Mouse (Mus musculus): ENCODE data around the gene Pacrg.

Gene Pacrg

GRCm38 (mm10) chr17:10372001-10372785 lies 467.9 kb downstream of the Pacrg start:
- peak in 1 of 2 experiments; percentile 36 for DNase-seq (ENCODE audit: low spot score in 2 of 2)

- peak in 1 of 2 experiments; percentile 64 for DNase-seq (ENCODE audit: low spot score in 2 of 2)
Measured at GRCm38 (mm10) chr17:10371472-10371871, 468.6 kb downstream of the Pacrg start.

GRCm38 (mm10) chr17:10370660-10371130 lies 469.4 kb downstream of the Pacrg start:
- peak; percentile 66 to 71 for DNase-seq (ENCODE audit: low spot score in 2 of 2)

GRCm38 (mm10) chr17:10369961-10370659 lies 470.0 kb downstream of the Pacrg start:
- DNase-seq (ENCODE audit: low spot score in 2 of 2) = peak in 1 of 2 experiments; percentile 46

- DNase-seq (ENCODE audit: low spot score in 2 of 2) = peak in 1 of 2 experiments; percentile 64
Measured at GRCm38 (mm10) chr17:10367044-10367443, 473.1 kb downstream of the Pacrg start.

- DNase-seq (ENCODE audit: low spot score in 2 of 2) = no peak
Measured at GRCm38 (mm10) chr17:10366577-10366976, 473.5 kb downstream of the Pacrg start.

- DNase-seq (ENCODE audit: low spot score in 2 of 2) = no peak
Measured at GRCm38 (mm10) chr17:10365501-10366482, 474.3 kb downstream of the Pacrg start.

GRCm38 (mm10) chr17:10363151-10363550 lies 477.0 kb downstream of the Pacrg start:
- DNase-seq (ENCODE audit: low spot score in 2 of 2) = no peak

- no peak for DNase-seq (ENCODE audit: low spot score in 2 of 2)
Measured at GRCm38 (mm10) chr17:10361882-10362291, 478.2 kb downstream of the Pacrg start.

- DNase-seq (ENCODE audit: low spot score in 2 of 2) = no peak
Measured at GRCm38 (mm10) chr17:10360738-10361137, 479.4 kb downstream of the Pacrg start.

- peak; percentile 51 to 74 for DNase-seq (ENCODE audit: low spot score in 2 of 2)
Measured at GRCm38 (mm10) chr17:10359466-10359865, 480.6 kb downstream of the Pacrg start.

GRCm38 (mm10) chr17:10357348-10357747 lies 482.8 kb downstream of the Pacrg start:
- DNase-seq (ENCODE audit: low spot score in 2 of 2) = no peak

- no peak for DNase-seq (ENCODE audit: low spot score in 2 of 2)
Measured at GRCm38 (mm10) chr17:10356294-10356693, 483.8 kb downstream of the Pacrg start.

- no peak for DNase-seq (ENCODE audit: low spot score in 2 of 2)
Measured at GRCm38 (mm10) chr17:10355746-10356145, 484.4 kb downstream of the Pacrg start.

Measured in heart, adult 9 months (tissue).